Mouse (Mus musculus): ENCODE results near the gene Elavl1.

The Elavl1 gene

GRCm38 (mm10) chr8:4321031-4321430, 4.2 kb downstream of the Elavl1 start:
- no peak for DNase-seq (ENCODE audit: low spot score)

- no peak for DNase-seq (ENCODE audit: low spot score)
These were observed 4.8 kb downstream of the Elavl1 start for GRCm38 (mm10) chr8:4320404-4320803.

GRCm38 (mm10) chr8:4319573-4319872, 5.7 kb downstream of the Elavl1 start:
- no peak for DNase-seq (ENCODE audit: low spot score)

- no peak for DNase-seq (ENCODE audit: low spot score)
These were observed 6.2 kb downstream of the Elavl1 start for GRCm38 (mm10) chr8:4318796-4319572.

- DNase-seq (ENCODE audit: low spot score) = no peak
These were observed 7.1 kb downstream of the Elavl1 start for GRCm38 (mm10) chr8:4318124-4318523.

GRCm38 (mm10) chr8:4314852-4315251, 10.4 kb downstream of the Elavl1 start:
- DNase-seq (ENCODE audit: low spot score) = no peak

GRCm38 (mm10) chr8:4313254-4314124, 11.7 kb downstream of the Elavl1 start:
- DNase-seq (ENCODE audit: low spot score) = peak; percentile 7

- no peak for DNase-seq (ENCODE audit: low spot score)
These were observed 13.1 kb downstream of the Elavl1 start for GRCm38 (mm10) chr8:4312104-4312503.

GRCm38 (mm10) chr8:4305838-4306237, 19.4 kb downstream of the Elavl1 start:
- no peak for DNase-seq (ENCODE audit: low spot score)

- no peak for DNase-seq (ENCODE audit: low spot score)
These were observed 21.1 kb downstream of the Elavl1 start for GRCm38 (mm10) chr8:4304124-4304547.

- no peak for DNase-seq (ENCODE audit: low spot score)
These were observed 27.4 kb downstream of the Elavl1 start for GRCm38 (mm10) chr8:4297822-4298221.

GRCm38 (mm10) chr8:4292738-4293137, 32.5 kb downstream of the Elavl1 start:
- no peak for DNase-seq (ENCODE audit: low spot score)

GRCm38 (mm10) chr8:4276111-4276465, 49.1 kb downstream of the Elavl1 start:
- DNase-seq (ENCODE audit: low spot score) = no peak

- DNase-seq (ENCODE audit: low spot score) = peak; percentile 95
These were observed 49.7 kb downstream of the Elavl1 start, which contains the start of gene Timm44 for GRCm38 (mm10) chr8:4275275-4276110. Gene Timm44 (minus strand): TSS chr8:4275913.

GRCm38 (mm10) chr8:4269609-4270008, 55.6 kb downstream of the Elavl1 start:
- no peak for DNase-seq (ENCODE audit: low spot score)

- DNase-seq (ENCODE audit: low spot score) = no peak
These were observed 57.6 kb downstream of the Elavl1 start for GRCm38 (mm10) chr8:4267627-4268026.

- no peak for DNase-seq (ENCODE audit: low spot score)
These were observed 59.9 kb downstream of the Elavl1 start for GRCm38 (mm10) chr8:4265160-4265914.

- DNase-seq (ENCODE audit: low spot score) = no peak
These were observed 62.0 kb downstream of the Elavl1 start for GRCm38 (mm10) chr8:4263105-4263791.

GRCm38 (mm10) chr8:4259805-4260170, 65.4 kb downstream of the Elavl1 start:
- DNase-seq (ENCODE audit: low spot score) = no peak

GRCm38 (mm10) chr8:4259125-4259804, 65.9 kb downstream of the Elavl1 start, which contains the start of gene Ctxn1:
Gene Ctxn1 (minus strand): TSS chr8:4259274.
- DNase-seq (ENCODE audit: low spot score) = peak; percentile 96
